Mouse (Mus musculus) c-Kit-positive CD71-positive TER-119-negative erythroid progenitor cells, embryonic 14.5 days (primary cell): Measurements from ENCODE around the gene 5330417C22Rik.
"Not testable (repeated sequence)": the region's sequence is repeated elsewhere in the genome, so short reads cannot be mapped to it uniquely, and the experiment has no call there.

Experiments used
- DNase-seq: peaks from one replicate; pipeline ENCODE4 v3.0.0-alpha.2; 2013; ENCODE audit warnings: low read depth

5330417C22Rik gene

GRCm38 (mm10) chr3:108536517-108537260 lies at the start of gene 5330417C22Rik:
Gene 5330417C22Rik, minus strand, starts transcription at chr3:108536536.
- DNase-seq, result no peak

- DNase-seq, result no peak
Measured at GRCm38 (mm10) chr3:108584580-108584979, 48.2 kb upstream of the 5330417C22Rik start.

GRCm38 (mm10) chr3:108574018-108574417 lies 37.7 kb upstream of the 5330417C22Rik start:
- DNase-seq, result no peak

GRCm38 (mm10) chr3:108572309-108573010 lies 36.1 kb upstream of the 5330417C22Rik start:
- no peak for DNase-seq

GRCm38 (mm10) chr3:108571443-108572294 lies 35.3 kb upstream of the 5330417C22Rik start, which contains the start of gene Taf13:
Gene Taf13, plus strand, starts transcription at chr3:108571698.
- peak; percentile 94 for DNase-seq

GRCm38 (mm10) chr3:108570813-108571212 lies 34.5 kb upstream of the 5330417C22Rik start:
- DNase-seq, result no peak

GRCm38 (mm10) chr3:108569636-108570035 lies 33.3 kb upstream of the 5330417C22Rik start:
- not testable (repeated sequence) for DNase-seq

- no peak for DNase-seq
Measured at GRCm38 (mm10) chr3:108567990-108568877, 31.9 kb upstream of the 5330417C22Rik start.

GRCm38 (mm10) chr3:108563309-108563708 lies 27.0 kb upstream of the 5330417C22Rik start:
- peak; percentile 87 for DNase-seq

- DNase-seq, result peak; percentile 70
Measured at GRCm38 (mm10) chr3:108562777-108563271, 26.5 kb upstream of the 5330417C22Rik start.

- DNase-seq, result peak; percentile 99
Measured at GRCm38 (mm10) chr3:108562133-108562730, 25.9 kb upstream of the 5330417C22Rik start, which contains the start of gene Tmem167b. Gene Tmem167b, minus strand, starts transcription at chr3:108562466.

- peak; percentile 46 for DNase-seq
Measured at GRCm38 (mm10) chr3:108557888-108558287, 21.6 kb upstream of the 5330417C22Rik start.

GRCm38 (mm10) chr3:108554587-108555312 lies 18.4 kb upstream of the 5330417C22Rik start:
- DNase-seq, result peak; percentile 97

- DNase-seq, result no peak
Measured at GRCm38 (mm10) chr3:108554111-108554561, 17.8 kb upstream of the 5330417C22Rik start.

GRCm38 (mm10) chr3:108542299-108542698 lies 6.0 kb upstream of the 5330417C22Rik start:
- DNase-seq, result no peak

GRCm38 (mm10) chr3:108537303-108537702 lies 967 bp upstream of the 5330417C22Rik start:
- peak; percentile 85 for DNase-seq

GRCm38 (mm10) chr3:108535896-108536516 lies 330 bp downstream of the 5330417C22Rik start:
- DNase-seq, result no peak

- DNase-seq, result no peak
Measured at GRCm38 (mm10) chr3:108533951-108534350, 2.4 kb downstream of the 5330417C22Rik start, which contains the start of gene 1700013F07Rik. Gene 1700013F07Rik, plus strand, starts transcription at chr3:108534150.
